In genomic region chr9:44327064-44327711, GRCm38 (mm10) we compare ENCODE assay signal across 8 mouse cellular contexts. TPM values are rescaled to one million over a fixed set of nuclear protein-coding genes. Genes with fewer than 3 reads are reported as not detected.
DNase-seq lines count a peak whose midpoint lies in the region; ATAC-seq and TF ChIP-seq lines count a peak whose summit lies in the region.

No protein-coding gene starts in this region.

- peaks cover 43% of the 10 kb centered on the region for H3K36me3 ChIP-seq in heart, embryonic 10.5 days

- peak; percentile 42 for ATAC-seq in megakaryocyte-erythroid progenitor cell, adult 5-6 weeks (replicated peaks; ENCODE audit: low FRiP score, low TSS enrichment, poor library complexity, severe bottlenecking)

- WGBS in cerebellum, adult 2 months, result 2% methylated on average over 22 of the region's 22 CpGs
- WGBS in heart, embryonic 10.5 days, result 2% methylated on average over 22 of the region's 22 CpGs

- H3K27ac ChIP-seq in cerebellum, adult 2 months (ENCODE audit: insufficient read depth, low read length), result peak overlapping the region; percentile 47
- H3K27ac ChIP-seq in brown adipose tissue, adult 24 weeks (replicated peaks; ENCODE audit: low read depth, low read length), result peak overlapping the region; percentile 69
- peak overlapping the region; percentile 97 for H3K27ac ChIP-seq in heart, embryonic 10.5 days

- H3K27me3 ChIP-seq in cerebellum, adult 2 months (ENCODE audit: control insufficient read depth, insufficient read depth, low read length), result no peaks in the 10 kb centered on the region
- no peaks in the 10 kb centered on the region for H3K27me3 ChIP-seq in heart, embryonic 10.5 days (ENCODE audit: insufficient read depth, poor library complexity, severe bottlenecking)

- no peak for TF ChIP-seq CTCF in cerebellum, adult 2 months (IDR thresholded peaks at IDR 0.05; ENCODE audit: borderline replicate concordance, insufficient read depth, low read depth, low read length)

- H3K9me3 ChIP-seq in heart, embryonic 10.5 days, result no peaks in the 10 kb centered on the region

- H3K4me3 ChIP-seq in cerebellum, adult 2 months (replicated peaks; ENCODE audit: insufficient read depth, low read depth, low read length), result peak overlapping the region; percentile 70
- H3K4me3 ChIP-seq in brown adipose tissue, adult 24 weeks (ENCODE audit: insufficient read depth, low read depth, low read length), result peak overlapping the region; percentile 79
- peak overlapping the region; percentile 89 for H3K4me3 ChIP-seq in heart, embryonic 10.5 days

- 0 out of 2 replicates have a peak, but pooled peaks cover 3% of the 10 kb centered on the region for H3K4me1 ChIP-seq in cerebellum, adult 2 months (ENCODE audit: control insufficient read depth, insufficient read depth, low read length)
- peaks cover 5% of the 10 kb centered on the region; the same call in 1 of the 2 replicates for H3K4me1 ChIP-seq in brown adipose tissue, adult 24 weeks (ENCODE audit: control insufficient read depth, insufficient read depth, insufficient read length, low read length)
- peaks cover 13% of the 10 kb centered on the region for H3K4me1 ChIP-seq in heart, embryonic 10.5 days

- no peak for DNase-seq in cerebellum, adult 2 months
- no peak for DNase-seq in cerebellum, adult 11 months
- no peak for DNase-seq in heart, embryonic 10.5 days (ENCODE audit: low spot score)
- peak; percentile 48 to 62 for DNase-seq in kidney, postnatal 25 days
- DNase-seq in layer of hippocampus, adult 9-11 months, result no peak
- no peak for DNase-seq in right cerebral cortex, postnatal 25 days

- TF ChIP-seq POLR2A in cerebellum, adult 2 months (IDR thresholded peaks at IDR 0.05; ENCODE audit: borderline replicate concordance, insufficient read depth, low read length), result no peak

RNA-seq across cellular contexts. Expression of gene Dpagt1, which starts 1.4 kb away (rescaled TPM):
- 23.5 and 23.6 TPM in 2 replicates for polyA plus RNA-seq in cerebellum, adult 2 months (2012; rRNA removed)
- 14.6 and 17.9 TPM in 2 replicates for polyA plus RNA-seq in brown adipose tissue, adult 24 weeks (2012; ENCODE audit: insufficient read depth, insufficient read length, missing spikeins)
- 35.2 and 36.6 TPM in 2 replicates for polyA plus RNA-seq in heart, embryonic 10.5 days (2016; fragmentation: Nextera tagmentation; extraction: Ambion mirVana)
- 31.0 and 35.5 TPM in 2 replicates for total RNA-seq in megakaryocyte-erythroid progenitor cell, adult 5-6 weeks (2014; fragmentation: Nextera tagmentation)
- total RNA-seq in megakaryocyte-erythroid progenitor cell, adult 5-6 weeks (2017), result 7.9 and 10.1 TPM in 2 replicates

RNA-seq across cellular contexts. Expression of gene C2cd2l, which starts 7.1 kb away (rescaled TPM):
- 112 and 113 TPM in 2 replicates for polyA plus RNA-seq in cerebellum, adult 2 months (2012; rRNA removed)
- 9.7 and 11.8 TPM in 2 replicates for polyA plus RNA-seq in brown adipose tissue, adult 24 weeks (2012; ENCODE audit: insufficient read depth, insufficient read length, missing spikeins)
- 6.9 and 9.5 TPM in 2 replicates for polyA plus RNA-seq in heart, embryonic 10.5 days (2016; fragmentation: Nextera tagmentation; extraction: Ambion mirVana)
- total RNA-seq in megakaryocyte-erythroid progenitor cell, adult 5-6 weeks (2014; fragmentation: Nextera tagmentation), result 11.4 and 15.1 TPM in 2 replicates
- 4.0 and 6.9 TPM in 2 replicates for total RNA-seq in megakaryocyte-erythroid progenitor cell, adult 5-6 weeks (2017)

RNA-seq across cellular contexts. Expression of gene H2afx, which starts 7.3 kb away (rescaled TPM):
- 63.1 and 63.5 TPM in 2 replicates for polyA plus RNA-seq in cerebellum, adult 2 months (2012; rRNA removed)
- polyA plus RNA-seq in brown adipose tissue, adult 24 weeks (2012; ENCODE audit: insufficient read depth, insufficient read length, missing spikeins), result 2.9 and 4.8 TPM in 2 replicates
- 258 and 270 TPM in 2 replicates for polyA plus RNA-seq in heart, embryonic 10.5 days (2016; fragmentation: Nextera tagmentation; extraction: Ambion mirVana)
- total RNA-seq in megakaryocyte-erythroid progenitor cell, adult 5-6 weeks (2014; fragmentation: Nextera tagmentation), result 89.4 and 90.9 TPM in 2 replicates
- total RNA-seq in megakaryocyte-erythroid progenitor cell, adult 5-6 weeks (2017), result 133 and 205 TPM in 2 replicates

RNA-seq across cellular contexts. Expression of gene Hmbs, which starts 16.8 kb away (rescaled TPM):
- polyA plus RNA-seq in cerebellum, adult 2 months (2012; rRNA removed), result 32.2 and 35.4 TPM in 2 replicates
- 58.0 and 61.8 TPM in 2 replicates for polyA plus RNA-seq in brown adipose tissue, adult 24 weeks (2012; ENCODE audit: insufficient read depth, insufficient read length, missing spikeins)
- 276 and 285 TPM in 2 replicates for polyA plus RNA-seq in heart, embryonic 10.5 days (2016; fragmentation: Nextera tagmentation; extraction: Ambion mirVana)
- 498 and 537 TPM in 2 replicates for total RNA-seq in megakaryocyte-erythroid progenitor cell, adult 5-6 weeks (2014; fragmentation: Nextera tagmentation)
- total RNA-seq in megakaryocyte-erythroid progenitor cell, adult 5-6 weeks (2017), result 135 and 240 TPM in 2 replicates

RNA-seq across cellular contexts. Expression of gene Hinfp, which starts 21.7 kb away (rescaled TPM):
- polyA plus RNA-seq in cerebellum, adult 2 months (2012; rRNA removed), result 35.8 and 36.0 TPM in 2 replicates
- 4.7 and 5.1 TPM in 2 replicates for polyA plus RNA-seq in brown adipose tissue, adult 24 weeks (2012; ENCODE audit: insufficient read depth, insufficient read length, missing spikeins)
- polyA plus RNA-seq in heart, embryonic 10.5 days (2016; fragmentation: Nextera tagmentation; extraction: Ambion mirVana), result 23.5 and 25.0 TPM in 2 replicates
- 25.3 and 43.7 TPM in 2 replicates for total RNA-seq in megakaryocyte-erythroid progenitor cell, adult 5-6 weeks (2014; fragmentation: Nextera tagmentation)
- total RNA-seq in megakaryocyte-erythroid progenitor cell, adult 5-6 weeks (2017), result 11.3 and 16.2 TPM in 2 replicates

Comparison
In these comparisons a context has a peak if more than half of its experiments do, and no peak if none do; other contexts are left out.
1. DNase-seq: peak in kidney, postnatal 25 days (2 of 2); none in cerebellum, adult 2 months (0 of 2), cerebellum, adult 11 months (single experiment), heart, embryonic 10.5 days (single experiment), layer of hippocampus, adult 9-11 months (single experiment) and right cerebral cortex, postnatal 25 days (single experiment).
2. H3K27ac ChIP-seq: peak in every context shown above with its lines; median percentile 97 in heart, embryonic 10.5 days; 69 in brown adipose tissue, adult 24 weeks; 47 in cerebellum, adult 2 months.
3. RNA of gene H2afx, which starts 7.3 kb away (polyA plus RNA-seq): 258 to 270 TPM in heart, embryonic 10.5 days and 63.1 to 63.5 TPM in cerebellum, adult 2 months; 2.9 to 4.8 TPM in brown adipose tissue, adult 24 weeks; every median in the first group is over 10 times any median in the second.
4. Peak in every context shown above with its lines, with median percentiles within 50 percentile points of each other: H3K4me3 ChIP-seq.